Mouse (Mus musculus) lung, adult 2 months (tissue): ENCODE data around the gene Angptl6.

Source experiments
- CTCF ChIP-seq: fragments of 200-500 bp; IDR thresholded peaks from 2 replicates; pipeline ENCODE4 v1.5.1; 2011; ENCODE audit warnings: mild to moderate bottlenecking, low read length, control low read depth; ENCODE audit not compliant: insufficient read depth
- POLR2A ChIP-seq: fragments of 200-500 bp; IDR thresholded peaks from 2 replicates; pipeline ENCODE4 v1.6.1; 2011; ENCODE audit warnings: low read depth, mild to moderate bottlenecking, control low read depth, low read length, borderline replicate concordance; ENCODE audit errors: extremely low read depth

- TF ChIP-seq CTCF = peak; percentile 80
- no peak for TF ChIP-seq POLR2A
These were observed 48.5 kb downstream of the Angptl6 start for GRCm38 (mm10) chr9:20830901-20831643.
